Mouse (Mus musculus): ENCODE data around the gene Nanp. TPM values are rescaled to one million over a fixed set of nuclear protein-coding genes. Genes with fewer than 3 reads are reported as not detected.

The Nanp gene
- 0.81 and 1.4 TPM in 2 replicates for polyA plus RNA-seq (2012; rRNA removed)

GRCm38 (mm10) chr2:151039232-151039695 lies at the start of gene Nanp, which contains the start of gene Ninl:
Gene Nanp, minus strand, starts transcription at chr2:151039398.
Gene Ninl, minus strand, starts transcription at chr2:151039382.
- H3K4me3 ChIP-seq (ENCODE audit: control insufficient read depth, low read depth, low read length), result peak within 1 kb of the TSS; percentile 94
- H3K36me3 ChIP-seq (ENCODE audit: control insufficient read depth, insufficient read depth, low read length), result no peaks in the 10 kb centered on the region
- peaks cover 10% of the 10 kb centered on the region for H3K4me1 ChIP-seq (ENCODE audit: control insufficient read depth, insufficient read depth, low read length)
- peak within 1 kb of the TSS; percentile 76 for H3K27ac ChIP-seq (ENCODE audit: control insufficient read depth, insufficient read depth, low read depth, low read length)
- TF ChIP-seq POLR2A (IDR thresholded peaks at IDR 0.05; ENCODE audit: control insufficient read depth, low read depth, low read length) (peak; percentile 79), CTCF (IDR thresholded peaks at IDR 0.05; ENCODE audit: control insufficient read depth, insufficient read depth, insufficient replicate concordance, low read depth, low read length) (no peak)
- H3K27me3 ChIP-seq (ENCODE audit: control insufficient read depth, insufficient read depth, low read length), result no peaks in the 10 kb centered on the region

- TF ChIP-seq CTCF (IDR thresholded peaks at IDR 0.05; ENCODE audit: control insufficient read depth, insufficient read depth, insufficient replicate concordance, low read depth, low read length) (no peak), POLR2A (IDR thresholded peaks at IDR 0.05; ENCODE audit: control insufficient read depth, low read depth, low read length) (no peak)
- no peak overlapping the region for H3K4me3 ChIP-seq (ENCODE audit: control insufficient read depth, low read depth, low read length)
- no peaks in the 10 kb centered on the region for H3K4me1 ChIP-seq (ENCODE audit: control insufficient read depth, insufficient read depth, low read length)
- no peaks in the 10 kb centered on the region for H3K27me3 ChIP-seq (ENCODE audit: control insufficient read depth, insufficient read depth, low read length)
- H3K36me3 ChIP-seq (ENCODE audit: control insufficient read depth, insufficient read depth, low read length), result no peaks in the 10 kb centered on the region
- no peak overlapping the region for H3K27ac ChIP-seq (ENCODE audit: control insufficient read depth, insufficient read depth, low read depth, low read length)
Measured at GRCm38 (mm10) chr2:151056637-151057036, 17.4 kb upstream of the Nanp start.

- H3K27ac ChIP-seq (ENCODE audit: control insufficient read depth, insufficient read depth, low read depth, low read length), result no peak overlapping the region
- no peak for TF ChIP-seq POLR2A (IDR thresholded peaks at IDR 0.05; ENCODE audit: control insufficient read depth, low read depth, low read length)
- TF ChIP-seq CTCF (IDR thresholded peaks at IDR 0.05; ENCODE audit: control insufficient read depth, insufficient read depth, insufficient replicate concordance, low read depth, low read length), result no peak
- H3K4me1 ChIP-seq (ENCODE audit: control insufficient read depth, insufficient read depth, low read length), result peaks cover 10% of the 10 kb centered on the region
- no peak overlapping the region for H3K4me3 ChIP-seq (ENCODE audit: control insufficient read depth, low read depth, low read length)
- no peaks in the 10 kb centered on the region for H3K36me3 ChIP-seq (ENCODE audit: control insufficient read depth, insufficient read depth, low read length)
- no peaks in the 10 kb centered on the region for H3K27me3 ChIP-seq (ENCODE audit: control insufficient read depth, insufficient read depth, low read length)
Measured at GRCm38 (mm10) chr2:151040411-151040810, 1.2 kb upstream of the Nanp start.

- TF ChIP-seq POLR2A (IDR thresholded peaks at IDR 0.05; ENCODE audit: control insufficient read depth, low read depth, low read length), result no peak
- no peak for TF ChIP-seq CTCF (IDR thresholded peaks at IDR 0.05; ENCODE audit: control insufficient read depth, insufficient read depth, insufficient replicate concordance, low read depth, low read length)
- Histone ChIP-seq H3K36me3 (ENCODE audit: control insufficient read depth, insufficient read depth, low read length) (no peaks in the 10 kb centered on the region), H3K4me3 (ENCODE audit: control insufficient read depth, low read depth, low read length) (peak overlapping the region; percentile 94), H3K27me3 (ENCODE audit: control insufficient read depth, insufficient read depth, low read length) (no peaks in the 10 kb centered on the region), H3K27ac (ENCODE audit: control insufficient read depth, insufficient read depth, low read depth, low read length) (peak overlapping the region; percentile 76), H3K4me1 (ENCODE audit: control insufficient read depth, insufficient read depth, low read length) (peaks cover 10% of the 10 kb centered on the region)
Measured at GRCm38 (mm10) chr2:151039726-151040125, 528 bp upstream of the Nanp start.

GRCm38 (mm10) chr2:151038811-151039222 lies 381 bp downstream of the Nanp start:
- H3K27me3 ChIP-seq (ENCODE audit: control insufficient read depth, insufficient read depth, low read length), result no peaks in the 10 kb centered on the region
- TF ChIP-seq CTCF (IDR thresholded peaks at IDR 0.05; ENCODE audit: control insufficient read depth, insufficient read depth, insufficient replicate concordance, low read depth, low read length) (no peak), POLR2A (IDR thresholded peaks at IDR 0.05; ENCODE audit: control insufficient read depth, low read depth, low read length) (no peak)
- no peaks in the 10 kb centered on the region for H3K36me3 ChIP-seq (ENCODE audit: control insufficient read depth, insufficient read depth, low read length)
- H3K4me3 ChIP-seq (ENCODE audit: control insufficient read depth, low read depth, low read length), result peak overlapping the region; percentile 94
- H3K27ac ChIP-seq (ENCODE audit: control insufficient read depth, insufficient read depth, low read depth, low read length), result peak overlapping the region; percentile 61
- H3K4me1 ChIP-seq (ENCODE audit: control insufficient read depth, insufficient read depth, low read length), result peaks cover 10% of the 10 kb centered on the region

GRCm38 (mm10) chr2:151037876-151038552 lies 1.2 kb downstream of the Nanp start:
- no peaks in the 10 kb centered on the region for H3K27me3 ChIP-seq (ENCODE audit: control insufficient read depth, insufficient read depth, low read length)
- H3K4me1 ChIP-seq (ENCODE audit: control insufficient read depth, insufficient read depth, low read length), result peaks cover 10% of the 10 kb centered on the region
- no peak overlapping the region for H3K27ac ChIP-seq (ENCODE audit: control insufficient read depth, insufficient read depth, low read depth, low read length)
- TF ChIP-seq POLR2A (IDR thresholded peaks at IDR 0.05; ENCODE audit: control insufficient read depth, low read depth, low read length) (no peak), CTCF (IDR thresholded peaks at IDR 0.05; ENCODE audit: control insufficient read depth, insufficient read depth, insufficient replicate concordance, low read depth, low read length) (no peak)
- H3K36me3 ChIP-seq (ENCODE audit: control insufficient read depth, insufficient read depth, low read length), result no peaks in the 10 kb centered on the region
- H3K4me3 ChIP-seq (ENCODE audit: control insufficient read depth, low read depth, low read length), result no peak overlapping the region

- Histone ChIP-seq H3K4me1 (ENCODE audit: control insufficient read depth, insufficient read depth, low read length) (peaks cover 10% of the 10 kb centered on the region), H3K4me3 (ENCODE audit: control insufficient read depth, low read depth, low read length) (no peak overlapping the region), H3K36me3 (ENCODE audit: control insufficient read depth, insufficient read depth, low read length) (no peaks in the 10 kb centered on the region), H3K27ac (ENCODE audit: control insufficient read depth, insufficient read depth, low read depth, low read length) (no peak overlapping the region), H3K27me3 (ENCODE audit: control insufficient read depth, insufficient read depth, low read length) (no peaks in the 10 kb centered on the region)
- TF ChIP-seq CTCF (IDR thresholded peaks at IDR 0.05; ENCODE audit: control insufficient read depth, insufficient read depth, insufficient replicate concordance, low read depth, low read length) (no peak), POLR2A (IDR thresholded peaks at IDR 0.05; ENCODE audit: control insufficient read depth, low read depth, low read length) (no peak)
Measured at GRCm38 (mm10) chr2:151037292-151037691, 1.9 kb downstream of the Nanp start.
